Mouse (Mus musculus): ENCODE data around the gene Prkn. TPM values are rescaled to one million over a fixed set of nuclear protein-coding genes. Genes with fewer than 3 reads are reported as not detected.

Prkn gene
- polyA plus RNA-seq, 1 experiment = 0.40 TPM

DNA sequence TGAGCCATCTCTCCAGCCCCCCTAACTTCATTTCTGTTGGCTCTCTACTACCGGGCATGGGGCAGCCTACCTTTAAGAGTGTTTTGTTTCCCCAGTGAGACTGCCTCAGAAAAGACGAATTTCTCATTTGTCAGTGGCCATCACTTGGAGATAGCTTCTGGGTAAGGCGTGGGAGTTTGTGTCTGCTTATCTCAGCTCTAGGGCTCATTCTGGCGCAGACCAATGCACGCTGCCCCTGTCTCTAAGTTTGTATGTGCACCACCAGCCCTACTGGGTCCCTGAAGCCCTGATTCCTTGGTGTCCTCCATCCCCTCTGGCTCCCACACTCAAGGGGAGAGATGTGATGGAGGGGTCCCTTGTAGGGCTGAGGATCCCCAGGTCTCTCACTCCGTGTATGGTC lies 1198.3 kb downstream of the Prkn start:
- 74% methylated on average over 6 of the region's 6 CpGs for WGBS
- no peak for DNase-seq (ENCODE audit: low read depth, low spot score)

GRCm38 (mm10) chr17:12039188-12039587 lies 1199.0 kb downstream of the Prkn start:
- DNase-seq (ENCODE audit: low read depth, low spot score) = peak; percentile 36
- under 1% methylated on average over 9 of the region's 9 CpGs for WGBS

GRCm38 (mm10) chr17:12039922-12040321 lies 1199.7 kb downstream of the Prkn start:
- WGBS = 74% methylated on average over 3 of the region's 3 CpGs
- DNase-seq (ENCODE audit: low read depth, low spot score) = no peak

DNA sequence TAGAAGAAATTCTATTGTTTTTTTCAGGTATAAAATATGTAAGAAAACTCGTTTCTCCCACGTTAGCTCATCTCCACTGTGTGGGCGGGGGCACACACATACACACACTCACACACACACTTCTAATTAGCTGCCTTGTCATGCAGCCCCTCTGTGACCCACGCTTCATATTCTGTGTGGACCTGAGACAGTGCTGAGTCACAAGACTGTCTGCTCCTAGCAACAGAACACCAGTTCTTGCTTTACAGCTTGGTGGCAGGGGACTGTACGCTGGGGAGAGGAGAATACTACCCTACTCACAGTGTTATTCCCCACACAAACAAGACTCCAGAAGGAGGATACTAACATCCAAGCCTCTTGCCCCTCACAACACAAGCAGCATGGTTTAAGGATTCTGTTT lies 1200.4 kb downstream of the Prkn start:
- WGBS = 86% methylated on average over 5 of the region's 5 CpGs
- DNase-seq (ENCODE audit: low read depth, low spot score) = no peak

DNA sequence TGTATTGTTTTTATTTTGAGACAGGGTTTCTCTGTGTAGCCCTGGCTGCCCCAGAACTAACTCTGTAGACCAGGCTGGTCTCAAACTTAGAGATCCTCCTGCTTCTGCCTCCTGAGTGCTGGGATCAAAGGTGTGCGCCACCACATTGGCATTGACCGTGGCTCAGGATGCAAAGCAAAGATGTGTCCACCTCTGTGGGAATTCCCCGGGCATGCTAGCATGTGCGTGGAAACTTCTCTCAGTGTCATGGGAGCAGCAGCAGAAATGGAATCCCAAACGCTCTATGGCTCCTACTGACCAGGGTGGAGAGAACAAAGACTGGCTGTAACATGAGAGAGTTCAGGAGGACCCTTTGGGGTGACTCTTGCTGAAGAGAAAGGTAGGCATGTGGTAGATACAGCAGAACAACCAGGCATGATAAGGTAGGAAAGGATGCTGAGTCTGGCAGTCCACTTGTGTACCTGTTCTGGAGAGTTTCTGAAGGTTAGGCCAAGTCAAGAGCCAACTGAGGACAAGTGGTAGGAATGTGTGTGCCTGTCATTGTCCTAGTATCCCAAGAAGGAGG lies 1201.0 kb downstream of the Prkn start:
- 97% methylated on average over 5 of the region's 5 CpGs for WGBS
- DNase-seq (ENCODE audit: low read depth, low spot score) = no peak

GRCm38 (mm10) chr17:12042561-12043256 lies 1202.5 kb downstream of the Prkn start:
- no peak for DNase-seq (ENCODE audit: low read depth, low spot score)
- WGBS = 26% methylated on average over 14 of the region's 14 CpGs

DNA sequence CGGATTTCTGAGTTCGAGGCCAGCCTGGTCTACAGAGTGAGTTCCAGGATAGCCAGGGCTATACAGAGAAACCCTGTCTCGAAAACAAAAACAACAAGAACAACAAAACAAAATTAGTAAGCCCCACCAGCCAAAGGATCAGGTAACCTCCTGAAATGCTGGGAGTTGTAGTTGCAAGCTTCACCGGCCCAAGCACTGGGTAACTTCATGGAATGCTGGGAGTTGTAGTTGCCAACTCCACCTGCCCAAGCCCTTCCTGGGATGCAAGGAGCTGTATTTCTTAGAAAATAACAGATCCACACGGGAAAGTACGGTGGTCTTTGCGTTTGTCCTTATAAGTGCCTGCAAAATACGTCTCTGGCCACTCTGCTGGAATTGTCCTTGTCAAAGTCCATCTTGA lies 1204.0 kb downstream of the Prkn start:
- 82% methylated on average over 8 of the region's 8 CpGs for WGBS
- DNase-seq (ENCODE audit: low read depth, low spot score) = no peak

DNA sequence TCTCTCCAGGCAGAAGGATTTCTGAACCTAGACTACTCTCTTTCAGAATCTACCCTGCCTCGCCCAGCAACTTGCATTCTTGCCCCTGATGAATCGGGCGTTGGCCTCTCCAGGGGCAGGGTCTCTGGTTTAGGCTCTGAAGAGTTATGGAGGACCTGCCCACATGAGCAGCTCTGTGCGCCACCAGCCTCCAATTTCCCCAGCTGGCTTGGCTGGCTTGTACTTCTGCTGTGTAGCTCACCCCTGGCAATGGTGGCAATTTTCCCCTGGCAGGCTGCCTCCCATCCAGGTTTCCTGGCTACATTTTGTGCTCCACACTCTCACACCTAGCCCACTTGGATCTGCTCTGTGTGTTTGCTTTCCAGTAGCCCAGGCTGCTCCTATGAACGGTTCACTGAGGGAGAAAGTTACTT lies 1205.7 kb downstream of the Prkn start:
- no peak for DNase-seq (ENCODE audit: low read depth, low spot score)
- WGBS = 37% methylated on average over 5 of the region's 5 CpGs

GRCm38 (mm10) chr17:12047032-12047431 lies 1206.8 kb downstream of the Prkn start:
- no peak for DNase-seq (ENCODE audit: low read depth, low spot score)
- 84% methylated on average over 7 of the region's 7 CpGs for WGBS

DNA sequence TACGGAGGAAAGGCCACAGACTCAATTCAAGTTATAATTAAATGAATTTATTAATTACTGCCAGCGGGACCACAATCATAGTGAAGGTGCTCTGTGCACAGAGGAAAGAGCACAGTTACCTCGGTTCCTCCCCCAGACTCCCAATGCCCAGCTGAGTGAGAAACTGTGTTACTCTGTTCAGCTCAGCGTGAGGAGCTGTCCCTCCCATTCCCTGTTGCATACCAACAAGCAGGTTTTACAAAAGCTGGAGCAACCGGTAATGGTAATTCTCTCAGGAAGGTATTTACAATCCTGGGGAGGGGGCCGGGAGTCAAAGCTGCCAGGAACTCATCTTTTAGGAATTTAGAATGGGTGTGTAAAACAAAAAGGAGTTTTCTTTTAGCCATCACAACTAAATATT lies 1207.3 kb downstream of the Prkn start:
- 73% methylated on average over 6 of the region's 6 CpGs for WGBS
- no peak for DNase-seq (ENCODE audit: low read depth, low spot score)

GRCm38 (mm10) chr17:12048695-12049490 lies 1208.7 kb downstream of the Prkn start:
- WGBS = 42% methylated on average over 9 of the region's 9 CpGs
- no peak for DNase-seq (ENCODE audit: low read depth, low spot score)

- no peak for DNase-seq (ENCODE audit: low read depth, low spot score)
- 61% methylated on average over 5 of the region's 5 CpGs for WGBS
These were observed 1210.1 kb downstream of the Prkn start for GRCm38 (mm10) chr17:12050261-12050660.

GRCm38 (mm10) chr17:12051031-12051430 lies 1210.8 kb downstream of the Prkn start:
- no peak for DNase-seq (ENCODE audit: low read depth, low spot score)
- 75% methylated on average over 3 of the region's 3 CpGs for WGBS

- whole genome bisulfite sequencing = 91% methylated on average over 12 of the region's 12 CpGs
These were observed 1212.5 kb downstream of the Prkn start for GRCm38 (mm10) chr17:12052651-12053050.

GRCm38 (mm10) chr17:12059041-12059440 lies 1218.9 kb downstream of the Prkn start:
- 44% methylated on average over 6 of the region's 6 CpGs for WGBS
- no peak for DNase-seq (ENCODE audit: low read depth, low spot score)

More at GRCm38 (mm10) chr17:12052651-12053050, 1212.5 kb downstream of the Prkn start:
- no peak for DNase-seq (ENCODE audit: low read depth, low spot score)

DNA sequence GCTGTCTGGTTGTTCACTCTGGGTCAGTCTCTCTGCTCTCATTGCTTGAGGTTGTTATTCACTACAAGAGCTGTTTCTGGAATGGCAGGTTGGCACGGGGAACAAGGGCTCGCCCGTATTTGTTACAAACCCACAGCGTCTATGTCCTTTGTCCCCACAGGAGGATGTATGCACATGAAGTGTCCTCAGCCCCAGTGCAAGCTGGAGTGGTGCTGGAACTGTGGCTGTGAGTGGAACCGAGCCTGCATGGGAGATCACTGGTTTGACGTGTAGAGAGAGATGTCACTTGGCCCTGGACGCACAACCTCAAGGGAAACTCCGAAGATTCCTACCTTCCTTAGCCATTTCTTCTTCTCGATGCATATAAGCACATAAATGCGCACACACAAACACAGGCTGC lies 1221.2 kb downstream of the Prkn start:
- no peak for DNase-seq (ENCODE audit: low read depth, low spot score)
- WGBS = 73% methylated on average over 10 of the region's 10 CpGs

DNA sequence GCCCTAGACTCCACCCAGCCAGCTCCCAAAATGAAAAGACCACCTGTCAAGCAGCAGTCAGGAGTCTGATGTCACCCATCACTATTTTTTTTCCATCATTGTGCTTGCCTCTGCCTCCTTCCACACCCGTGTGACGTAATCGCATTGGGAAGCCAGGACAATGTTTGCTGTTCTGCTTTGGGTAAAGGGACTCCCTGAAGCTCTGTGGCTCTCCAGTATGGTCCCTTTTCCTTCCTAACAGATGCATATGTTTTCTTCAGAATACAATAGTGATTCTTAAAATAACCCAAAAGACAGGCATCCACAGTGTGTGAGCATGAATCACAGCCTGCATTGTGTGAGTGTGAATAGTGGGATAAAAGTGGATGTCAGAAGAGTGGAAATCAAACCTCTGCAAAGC lies 1222.7 kb downstream of the Prkn start:
- no peak for DNase-seq (ENCODE audit: low read depth, low spot score)
- 60% methylated on average over 3 of the region's 3 CpGs for WGBS

- 94% methylated on average over 7 of the region's 7 CpGs for WGBS
- DNase-seq (ENCODE audit: low read depth, low spot score) = no peak
These were observed 1223.3 kb downstream of the Prkn start for GRCm38 (mm10) chr17:12063533-12063932.

GRCm38 (mm10) chr17:12066054-12066453 lies 1225.9 kb downstream of the Prkn start:
- no peak for DNase-seq (ENCODE audit: low read depth, low spot score)
- 75% methylated on average over 10 of the region's 10 CpGs for WGBS

DNA sequence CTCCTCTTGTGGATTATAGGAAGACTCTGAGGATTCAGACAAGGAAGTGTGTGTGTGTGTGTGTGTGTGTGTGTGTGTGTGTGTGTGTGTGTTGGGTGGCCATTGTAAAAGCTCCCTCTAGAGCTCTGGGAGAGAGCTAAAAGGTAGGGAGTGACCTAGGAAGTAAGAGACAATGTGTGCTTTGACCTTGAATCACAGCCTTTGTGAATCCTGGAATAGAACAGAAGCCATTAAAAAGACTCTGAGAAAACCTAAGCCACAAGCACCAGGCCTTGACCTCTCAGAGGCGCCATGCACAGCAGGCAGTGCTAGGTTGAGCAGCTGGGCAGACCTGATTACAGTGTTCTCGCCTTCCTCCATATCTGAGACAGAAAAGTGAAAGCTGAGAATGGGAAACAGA lies 1236.6 kb downstream of the Prkn start:
- DNase-seq (ENCODE audit: low read depth, low spot score) = no peak
- WGBS = 80% methylated on average over 2 of the region's 2 CpGs

Measured in large intestine, adult 2 months (tissue).